Mouse (Mus musculus) NIH3T3 (cell line): Measurements from ENCODE around the gene Dnpep.

Source experiments
- DNase-seq: peaks from one replicate; pipeline ENCODE4 v3.0.0-alpha.2; 2012; ENCODE audit warnings: low read depth

Gene Dnpep

GRCm38 (mm10) chr1:75264091-75264880 lies 53.5 kb downstream of the Dnpep start, which contains the start of gene Ptprn:
Gene Ptprn, minus strand, starts transcription at chr1:75264502.
- DNase-seq, result peak; percentile 83

GRCm38 (mm10) chr1:75262969-75263951 lies 54.5 kb downstream of the Dnpep start:
- peak; percentile 95 for DNase-seq

GRCm38 (mm10) chr1:75261278-75261677 lies 56.5 kb downstream of the Dnpep start:
- DNase-seq, result peak; percentile 64
